9 mouse cellular contexts compared by ENCODE assay signal in genomic region chr4:117605099-117605953, GRCm38 (mm10). TPM values are rescaled to one million over a fixed set of nuclear protein-coding genes. Genes with fewer than 3 reads are reported as not detected.
DNase-seq lines count a peak whose midpoint lies in the region; ATAC-seq and TF ChIP-seq lines count a peak whose summit lies in the region.
"Had no signal": no experiment of that assay in that cellular context is flagged by ENCODE, and none has a peak within 500 bp of the region (broad histone marks: within the 10 kb centered on the region; RNA-seq: fewer than 3 reads in every experiment).

No protein-coding gene starts in this region.

- no peak overlapping the region for H3K9ac ChIP-seq in heart, adult 2 months (ENCODE audit: low read depth, low read length)
- peak overlapping the region; percentile 18; the same call in 1 of the 2 replicates for H3K9ac ChIP-seq in forebrain, embryonic 16.5 days (replicated peaks; ENCODE audit: low read depth, low read length)

- WGBS in heart, adult 2 months: 72% methylated on average over 16 of the region's 16 CpGs
- WGBS in cerebellum, adult 2 months: 66% methylated on average over 16 of the region's 16 CpGs
- 38% methylated on average over 16 of the region's 16 CpGs for WGBS in forebrain, embryonic 16.5 days
- WGBS in midbrain, embryonic 10.5 days: 37% methylated on average over 16 of the region's 16 CpGs

- peaks cover 4% of the 10 kb centered on the region for H3K4me1 ChIP-seq in heart, adult 2 months (ENCODE audit: control insufficient read depth, insufficient read depth, low read length)
- peaks cover 32% of the 10 kb centered on the region for H3K4me1 ChIP-seq in cerebellum, adult 2 months (ENCODE audit: control insufficient read depth, insufficient read depth, low read length)
- peaks cover 31% of the 10 kb centered on the region for H3K4me1 ChIP-seq in forebrain, embryonic 16.5 days (replicated peaks; ENCODE audit: control insufficient read depth, insufficient read depth, low read length)
- peaks cover 61% of the 10 kb centered on the region for H3K4me1 ChIP-seq in midbrain, embryonic 10.5 days

- no peak overlapping the region for H3K4me2 ChIP-seq in forebrain, embryonic 16.5 days (ENCODE audit: low read length)

- no peak for TF ChIP-seq CTCF in heart, adult 2 months (IDR thresholded peaks at IDR 0.05)
- no peak for TF ChIP-seq CTCF in cerebellum, adult 2 months (IDR thresholded peaks at IDR 0.05; ENCODE audit: borderline replicate concordance, insufficient read depth, low read depth, low read length)

- H3K9me3 ChIP-seq in forebrain, embryonic 16.5 days (ENCODE audit: control insufficient read depth, low read length): no peaks in the 10 kb centered on the region
- no peaks in the 10 kb centered on the region for H3K9me3 ChIP-seq in midbrain, embryonic 10.5 days (replicated peaks)

- no peaks in the 10 kb centered on the region for H3K36me3 ChIP-seq in heart, adult 2 months (ENCODE audit: control insufficient read depth, insufficient read depth, low read length)
- no peaks in the 10 kb centered on the region for H3K36me3 ChIP-seq in forebrain, embryonic 16.5 days (ENCODE audit: control insufficient read depth, insufficient read depth)
- peaks cover 31% of the 10 kb centered on the region for H3K36me3 ChIP-seq in midbrain, embryonic 10.5 days

- H3K79me2 ChIP-seq in heart, adult 2 months (replicated peaks; ENCODE audit: control insufficient read depth, insufficient read depth, low read length): no peaks in the 10 kb centered on the region

- peak; percentile 79 for DNase-seq in heart, adult 11 months
- no peak for DNase-seq in heart, adult 2 months
- DNase-seq in cerebellum, adult 2 months: peak; percentile 52
- peak; percentile 38 for DNase-seq in midbrain, embryonic 10.5 days (ENCODE audit: low spot score)
- DNase-seq in right cerebral cortex, postnatal 25 days: no peak
- DNase-seq in thymus, postnatal 10 days (ENCODE audit: low spot score in 2 of 2): no peak
- DNase-seq: heart, postnatal 10 days had no signal

- peak; percentile 49; the same call in 1 of the 2 replicates for ATAC-seq in forebrain, embryonic 16.5 days
- no peak for ATAC-seq in erythroid progenitor cell, adult 5-6 weeks (replicated peaks; ENCODE audit: low FRiP score, poor library complexity, severe bottlenecking)

- H3K4me3 ChIP-seq in heart, adult 2 months: no peak overlapping the region
- no peak overlapping the region for H3K4me3 ChIP-seq in cerebellum, adult 2 months (replicated peaks; ENCODE audit: insufficient read depth, low read depth, low read length)
- H3K4me3 ChIP-seq in forebrain, embryonic 16.5 days (replicated peaks; ENCODE audit: low read length): no peak overlapping the region
- H3K4me3 ChIP-seq in midbrain, embryonic 10.5 days: peak overlapping the region; percentile 0; the same call in 1 of the 2 replicates

- H3K27ac ChIP-seq in heart, adult 2 months: no peak overlapping the region
- H3K27ac ChIP-seq in cerebellum, adult 2 months (ENCODE audit: insufficient read depth, low read length): no peak overlapping the region
- H3K27ac ChIP-seq in forebrain, embryonic 16.5 days (ENCODE audit: low read length): peak overlapping the region; percentile 17; the same call in 1 of the 2 replicates
- H3K27ac ChIP-seq in midbrain, embryonic 10.5 days (replicated peaks): peak overlapping the region; percentile 73

- no peaks in the 10 kb centered on the region for H3K27me3 ChIP-seq in heart, adult 2 months (ENCODE audit: control insufficient read depth, insufficient read depth, low read length)
- no peaks in the 10 kb centered on the region for H3K27me3 ChIP-seq in cerebellum, adult 2 months (ENCODE audit: control insufficient read depth, insufficient read depth, low read length)
- H3K27me3 ChIP-seq in forebrain, embryonic 16.5 days (replicated peaks; ENCODE audit: control insufficient read depth, insufficient read depth, low read length): no peaks in the 10 kb centered on the region
- no peaks in the 10 kb centered on the region for H3K27me3 ChIP-seq in midbrain, embryonic 10.5 days (ENCODE audit: low read depth, poor library complexity, severe bottlenecking)

- TF ChIP-seq POLR2A in heart, adult 2 months (IDR thresholded peaks at IDR 0.05; ENCODE audit: insufficient read depth, low read depth, low read length): no peak
- no peak for TF ChIP-seq POLR2A in cerebellum, adult 2 months (IDR thresholded peaks at IDR 0.05; ENCODE audit: borderline replicate concordance, insufficient read depth, low read length)

- TF ChIP-seq EP300 in heart, adult 2 months (IDR thresholded peaks at IDR 0.05; ENCODE audit: insufficient read depth, low read depth, low read length): no peak

- intact Hi-C loops in heart, adult 2 months (cut with DNase I): no loop called here

RNA-seq across cellular contexts. Expression of gene Eri3, which starts 55.2 kb away (rescaled TPM):
- total RNA-seq in heart, adult 2 months (2021): 10 to 100 TPM; 82.0 to 82.2 TPM
- 78.0 and 90.4 TPM in 2 replicates for polyA plus RNA-seq in heart, adult 2 months (2012; rRNA removed)
- 141 and 142 TPM in 2 replicates for polyA plus RNA-seq in cerebellum, adult 2 months (2012; rRNA removed)
- 256 and 257 TPM in 2 replicates for polyA plus RNA-seq in forebrain, embryonic 16.5 days (2015; fragmentation: Nextera tagmentation; extraction: Ambion mirVana)
- polyA plus RNA-seq in midbrain, embryonic 10.5 days (2016; fragmentation: Nextera tagmentation; extraction: Ambion mirVana): 111 and 139 TPM in 2 replicates
- total RNA-seq in erythroid progenitor cell, adult 5-6 weeks (2015; ENCODE audit: low replicate concordance): 19.1 and 24.3 TPM in 2 replicates
- 0.61 and 5.5 TPM in 2 replicates for total RNA-seq in erythroid progenitor cell, adult 5-6 weeks (2017; ENCODE audit: low replicate concordance)

Comparison
In these comparisons a context has a peak if more than half of its experiments do, and no peak if none do; other contexts are left out.
1. DNase-seq: peak in heart, adult 11 months (single experiment), cerebellum, adult 2 months (2 of 2) and midbrain, embryonic 10.5 days (single experiment); none in heart, adult 2 months (0 of 2), right cerebral cortex, postnatal 25 days (single experiment) and thymus, postnatal 10 days (0 of 2).
2. H3K27ac ChIP-seq: peak in forebrain, embryonic 16.5 days (single experiment) and midbrain, embryonic 10.5 days (single experiment); none in heart, adult 2 months (single experiment) and cerebellum, adult 2 months (single experiment).